Mouse (Mus musculus): ENCODE results near the gene Selenoh.

GRCm38 (mm10) chr2:84658806-84659205 is 11.8 kb downstream of the Selenoh start, which contains the start of gene Btbd18:
- TF ChIP-seq EP300 (IDR thresholded peaks at IDR 0.05; ENCODE audit: low read depth) (no peak), CTCF (IDR thresholded peaks at IDR 0.05; ENCODE audit: low read depth) (no peak)

All from liver, postnatal 0 days (tissue).